Mouse (Mus musculus) heart, embryonic 14.5 days (tissue): ENCODE measurements around the gene Auts2. TPM values are rescaled to one million over a fixed set of nuclear protein-coding genes. Genes with fewer than 3 reads are reported as not detected.

ENCODE experiments used
- ATAC-seq: fragments of 200-750 bp; cut with Nextera tagmentation; 2 replicates; pipeline ENCODE4 v1.8.0; 2017; ENCODE audit warnings: low read depth, moderate TSS enrichment; ENCODE audit not compliant: insufficient number of reproducible peaks, insufficient read depth, low FRiP score
- H3K27ac ChIP-seq, 2 experiments: fragments of 200-500 bp in 1 of 2; fragments of 300-500 bp in 1 of 2; sonication (generic) in 1 of 2; replicated peaks in 1 of 2; 2 replicates each; pipeline ENCODE4 v1.5.1; 2012 to 2014; ENCODE audit warnings: low read depth in 2 of 2, low read length in 2 of 2, control low read depth in 1 of 2, mild to moderate bottlenecking in 1 of 2, mixed read lengths in 1 of 2; ENCODE audit not compliant: control insufficient read depth in 1 of 2, insufficient read depth in 1 of 2
- H3K27me3 ChIP-seq: fragments of 300-500 bp; sonication (generic); 2 replicates; pipeline ENCODE4 v1.6.1; 2014; ENCODE audit warnings: mild to moderate bottlenecking, low read length, control low read depth; ENCODE audit not compliant: control insufficient read depth, insufficient read depth
- H3K36me3 ChIP-seq: fragments of 300-500 bp; sonication (generic); 2 replicates; pipeline ENCODE4 v1.6.1; 2014; ENCODE audit warnings: mild to moderate bottlenecking, control low read depth, low read length, mixed read lengths; ENCODE audit not compliant: control insufficient read depth, insufficient read depth
- H3K4me1 ChIP-seq, 2 experiments: fragments of 200-500 bp in 1 of 2; fragments of 300-500 bp in 1 of 2; sonication (generic) in 1 of 2; 2 replicates each; pipeline ENCODE4 v1.6.1; 2012 to 2014; ENCODE audit warnings: low read length in 2 of 2, control low read depth in 1 of 2, mixed read lengths in 1 of 2; ENCODE audit not compliant: control insufficient read depth in 2 of 2, insufficient read depth in 2 of 2
- H3K4me2 ChIP-seq: fragments of 300-500 bp; sonication (generic); 2 replicates; pipeline ENCODE4 v1.6.1; 2014; ENCODE audit warnings: mild to moderate bottlenecking, low read length
- H3K4me3 ChIP-seq, 2 experiments: fragments of 200-500 bp in 1 of 2; fragments of 300-500 bp in 1 of 2; sonication (generic) in 1 of 2; 2 replicates each; pipeline ENCODE4 v1.5.1; 2012 to 2014; ENCODE audit warnings: low read length in 2 of 2, mild to moderate bottlenecking in 2 of 2, control low read depth in 1 of 2, low read depth in 1 of 2, moderate library complexity in 1 of 2; ENCODE audit not compliant: control insufficient read depth in 1 of 2, insufficient read depth in 1 of 2
- H3K9ac ChIP-seq: fragments of 300-500 bp; sonication (generic); 2 replicates; pipeline ENCODE4 v1.6.1; 2014; ENCODE audit warnings: mild to moderate bottlenecking, low read length
- H3K9me3 ChIP-seq: fragments of 300-500 bp; sonication (generic); 2 replicates; pipeline ENCODE4 v1.6.1; 2016; ENCODE audit warnings: low read length, control low read depth; ENCODE audit not compliant: control insufficient read depth
- WGBS: fragments of 180-500 bp; shearing (Covaris S2); extraction: QIAGEN DNeasy Blood & Tissue Kit; methylation state at CpG from one replicate; pipeline ENCODE4 v1.1.7; 2014; 5-methylcytosine and 5-hydroxymethylcytosine counted together
- polyA plus RNA-seq: library from polyadenylated mRNA; unstranded; fragments of >200 nt; fragmentation: Nextera tagmentation; extraction: Ambion mirVana; gene quantifications from 2 replicates; pipeline ENCODE4 v1.2.1, GENCODE M21; 2014

The Auts2 gene
- polyA plus RNA-seq, 1 experiment from 2014 or later = 18.0 TPM

DNA sequence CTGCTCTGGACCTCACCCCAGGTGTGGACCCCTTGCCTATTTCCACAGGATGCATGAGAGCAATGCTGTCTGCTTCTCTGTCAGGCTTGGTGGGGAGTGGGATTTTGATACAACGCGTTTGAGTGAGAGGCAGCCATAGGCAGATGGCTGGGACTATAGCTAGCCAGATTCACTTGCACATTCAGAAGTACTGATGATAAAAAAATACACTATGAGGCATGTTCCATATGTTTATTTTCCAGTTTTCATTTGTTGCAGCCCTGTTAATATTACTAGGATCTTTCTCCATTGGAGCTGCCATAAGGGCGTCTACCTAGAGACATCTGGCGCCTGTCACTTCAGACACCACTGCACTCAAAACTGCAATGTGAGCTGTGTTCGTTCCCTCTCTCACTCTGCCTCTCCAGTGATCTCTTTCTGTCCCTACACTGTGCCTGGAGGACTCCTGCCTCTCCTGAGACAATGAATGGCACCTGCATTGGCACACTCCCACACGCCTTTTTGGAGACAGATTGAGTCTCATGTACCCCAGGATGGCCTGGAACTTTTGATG is 840.2 kb downstream of the Auts2 start:
- ATAC-seq = no peak
- 88% methylated on average over 6 of the region's 6 CpGs for WGBS
- no peaks in the 10 kb centered on the region for H3K36me3 ChIP-seq
- no peak overlapping the region for H3K4me2 ChIP-seq
- no peaks in the 10 kb centered on the region for H3K9me3 ChIP-seq
- no peaks in the 10 kb centered on the region for H3K27me3 ChIP-seq
- H3K27ac ChIP-seq = no peak overlapping the region
- H3K9ac ChIP-seq = no peak overlapping the region
- no peak overlapping the region for H3K4me3 ChIP-seq
- no peaks in the 10 kb centered on the region; a peak in 1 of 4 replicates for H3K4me1 ChIP-seq

DNA sequence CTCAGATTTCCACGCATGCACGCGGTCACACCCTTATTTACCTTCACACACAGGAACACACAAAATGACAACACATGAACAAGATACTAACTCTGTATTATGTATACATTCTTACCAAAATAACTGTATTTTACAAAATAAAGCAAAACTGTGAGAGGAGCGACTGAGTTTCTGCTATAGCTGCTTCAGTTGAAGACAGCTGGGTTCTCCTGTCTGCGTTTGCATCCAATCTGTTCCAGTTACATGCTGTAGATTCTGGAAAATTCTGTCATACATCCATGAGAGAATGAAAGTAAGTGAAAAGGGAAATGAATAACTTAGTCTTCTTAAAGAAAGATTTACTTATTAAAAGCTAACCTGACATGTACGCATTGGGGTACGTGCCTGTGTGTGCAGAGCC is 844.2 kb downstream of the Auts2 start:
- Histone ChIP-seq H3K27ac (no peak overlapping the region), H3K4me1 (no peaks in the 10 kb centered on the region; a peak in 1 of 4 replicates), H3K27me3 (no peaks in the 10 kb centered on the region), H3K4me2 (no peak overlapping the region), H3K36me3 (no peaks in the 10 kb centered on the region), H3K9ac (no peak overlapping the region), H3K4me3 (no peak overlapping the region), H3K9me3 (no peaks in the 10 kb centered on the region)
- no peak for ATAC-seq
- 96% methylated on average over 7 of the region's 7 CpGs for WGBS

DNA sequence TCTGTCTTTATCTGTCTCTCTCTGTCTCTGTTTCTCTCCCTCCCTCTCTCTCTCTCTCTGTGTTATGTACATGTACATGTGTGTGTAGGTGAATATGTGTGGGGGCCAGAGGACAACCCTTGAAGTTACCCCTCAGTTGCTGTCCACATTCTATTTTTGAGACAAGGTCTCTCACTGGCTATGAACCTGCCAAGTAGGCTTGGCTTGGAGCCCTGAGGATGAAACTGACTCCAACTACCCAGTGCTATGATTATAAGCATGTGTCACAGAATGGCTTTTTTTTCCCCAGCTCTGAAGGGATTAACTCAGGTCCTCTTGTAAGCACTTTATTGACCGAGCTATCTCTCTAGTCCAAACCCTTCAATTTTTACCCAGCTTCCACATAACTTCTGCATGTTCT is 852.4 kb downstream of the Auts2 start:
- Histone ChIP-seq H3K9me3 (no peaks in the 10 kb centered on the region), H3K4me2 (no peak overlapping the region), H3K4me3 (no peak overlapping the region), H3K27ac (no peak overlapping the region), H3K9ac (no peak overlapping the region), H3K4me1 (peaks cover 0 to 5% of the 10 kb centered on the region in 2 experiments; a peak in 1 of 4 replicates), H3K27me3 (no peaks in the 10 kb centered on the region), H3K36me3 (no peaks in the 10 kb centered on the region)
- ATAC-seq = no peak
- 64% methylated on average over 1 of the region's 1 CpGs for WGBS

DNA sequence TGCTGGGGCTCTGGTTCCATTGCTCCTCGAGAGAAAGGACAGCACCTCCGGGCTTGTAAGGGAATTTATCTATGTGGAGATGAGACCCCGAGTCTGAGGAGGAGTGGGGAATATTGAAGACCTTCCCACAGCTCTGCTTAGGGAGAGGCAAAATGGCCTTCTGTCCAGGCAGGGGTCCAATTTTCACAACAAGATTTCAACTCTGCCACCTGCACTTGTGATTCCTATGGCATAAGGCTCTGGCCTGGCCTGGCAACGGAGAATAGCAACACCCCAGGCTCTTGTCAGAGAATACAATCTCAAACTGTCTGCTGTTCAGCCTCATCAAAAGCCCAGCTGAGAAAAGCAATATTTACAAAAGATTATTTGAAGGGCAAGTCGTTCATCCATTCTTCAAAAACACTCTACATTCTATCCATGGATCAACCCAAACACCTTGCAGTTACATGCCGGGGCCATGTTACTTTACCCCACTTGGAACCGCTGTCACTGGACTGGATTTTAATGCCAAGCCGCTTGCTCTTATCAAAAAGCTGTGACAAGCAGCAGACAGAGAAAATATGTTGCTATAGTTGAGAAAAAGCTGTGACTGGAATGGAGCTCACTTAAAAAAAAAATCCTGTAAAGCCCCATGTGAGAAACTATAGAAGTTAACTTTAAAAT is 856.1 kb downstream of the Auts2 start:
- H3K9ac ChIP-seq = no peak overlapping the region
- WGBS = 58% methylated on average over 8 of the region's 8 CpGs

DNA sequence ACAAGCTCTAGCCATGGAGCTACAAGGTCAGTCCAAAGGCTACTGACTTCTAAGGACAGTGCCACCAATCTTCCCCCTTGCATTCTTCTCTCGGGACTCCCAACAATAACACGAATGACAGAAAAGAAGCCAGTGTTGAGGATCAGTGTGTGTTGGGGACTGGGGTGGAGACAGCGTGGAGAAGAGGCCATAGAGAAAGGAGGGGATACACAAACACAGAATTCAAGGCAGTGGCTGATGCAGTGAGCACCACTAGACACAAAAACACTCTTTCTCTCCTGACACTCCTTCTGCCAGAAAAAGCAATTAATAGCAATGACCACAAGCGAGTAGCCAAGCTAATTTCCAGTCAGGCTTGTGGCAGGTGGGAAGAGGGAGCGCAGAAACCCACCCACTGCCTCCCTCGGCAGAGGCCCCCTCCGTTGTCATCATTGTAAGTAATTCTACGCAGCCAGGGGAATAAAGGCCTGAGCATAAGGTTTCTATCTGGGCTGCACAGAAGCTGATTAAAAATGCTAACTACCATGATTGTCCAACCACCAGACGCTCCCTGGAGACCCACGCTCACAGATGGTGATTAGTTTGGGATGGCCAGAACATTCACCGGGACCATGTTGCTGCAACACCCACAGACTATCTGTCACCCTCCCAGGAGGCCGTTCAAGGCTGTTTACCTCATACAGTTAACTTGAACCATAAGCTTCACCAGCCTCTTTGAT is 862.9 kb downstream of the Auts2 start:
- 71% methylated on average over 12 of the region's 12 CpGs for WGBS

More for the DNA sequence above, 856.1 kb downstream of the Auts2 start:
- no peak overlapping the region for H3K4me2 ChIP-seq
- H3K4me1 ChIP-seq = peaks cover 0 to 5% of the 10 kb centered on the region in 2 experiments; a peak in 1 of 4 replicates
- no peak overlapping the region for H3K27ac ChIP-seq
- no peak for ATAC-seq
- peaks cover 5% of the 10 kb centered on the region; the same call in 1 of the 2 replicates for H3K9me3 ChIP-seq
- H3K27me3 ChIP-seq = no peaks in the 10 kb centered on the region
- no peak overlapping the region for H3K4me3 ChIP-seq
- no peaks in the 10 kb centered on the region for H3K36me3 ChIP-seq

DNA sequence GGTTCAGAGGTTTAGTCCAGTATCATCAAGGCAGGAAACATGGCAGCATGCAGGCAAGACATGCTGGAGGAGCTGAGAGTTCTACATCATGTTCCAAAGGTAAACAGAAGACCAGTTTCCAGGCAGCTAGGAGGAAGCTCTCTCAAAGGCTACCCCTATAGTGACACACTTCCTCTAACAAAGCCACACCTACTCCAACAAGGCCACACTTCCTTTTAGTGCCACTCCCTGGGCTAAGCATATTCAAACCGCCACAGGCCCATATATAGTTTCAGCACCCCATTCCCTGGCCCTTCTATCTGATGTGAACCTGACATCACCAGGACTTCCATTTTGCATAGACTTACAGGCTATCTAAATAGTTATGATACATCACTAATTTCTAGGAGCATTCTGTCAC is 863.6 kb downstream of the Auts2 start:
- 71% methylated on average over 1 of the region's 1 CpGs for WGBS

More for the DNA sequence above, 862.9 kb downstream of the Auts2 start:
- Histone ChIP-seq H3K27me3 (no peaks in the 10 kb centered on the region), H3K36me3 (no peaks in the 10 kb centered on the region), H3K9me3 (peaks cover 5% of the 10 kb centered on the region; the same call in 1 of the 2 replicates), H3K4me3 (no peak overlapping the region), H3K9ac (no peak overlapping the region), H3K4me1 (no peaks in the 10 kb centered on the region), H3K27ac (no peak overlapping the region), H3K4me2 (no peak overlapping the region)
- no peak for ATAC-seq

DNA sequence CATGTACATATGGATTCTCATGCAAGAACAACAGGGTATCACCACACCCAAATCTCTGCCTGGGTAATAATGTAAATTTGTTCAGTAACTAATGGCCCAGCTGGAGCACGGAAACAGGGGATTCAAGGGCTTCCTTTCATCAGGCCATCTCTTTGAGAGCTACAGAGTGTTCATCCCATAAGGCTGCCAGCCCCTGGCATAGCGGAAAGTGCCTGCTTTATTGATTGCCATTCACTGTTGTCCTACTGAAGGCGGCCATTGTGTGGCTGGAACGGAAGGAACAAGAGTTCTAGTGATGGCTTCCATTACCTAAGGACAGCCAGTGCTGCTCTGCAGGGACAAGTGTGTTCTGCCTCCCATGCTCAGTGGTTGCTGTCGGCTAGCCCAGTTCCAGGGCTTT is 865.6 kb downstream of the Auts2 start:
- 91% methylated on average over 5 of the region's 5 CpGs for WGBS
- ATAC-seq = no peak

More for the DNA sequence above, 863.6 kb downstream of the Auts2 start:
- Histone ChIP-seq H3K4me2 (no peak overlapping the region), H3K9me3 (peaks cover 5% of the 10 kb centered on the region; the same call in 1 of the 2 replicates), H3K27ac (no peak overlapping the region), H3K4me3 (no peak overlapping the region), H3K27me3 (no peaks in the 10 kb centered on the region), H3K4me1 (no peaks in the 10 kb centered on the region), H3K9ac (no peak overlapping the region), H3K36me3 (no peaks in the 10 kb centered on the region)
- ATAC-seq = no peak

More for the DNA sequence above, 865.6 kb downstream of the Auts2 start:
- Histone ChIP-seq H3K9me3 (no peaks in the 10 kb centered on the region), H3K36me3 (no peaks in the 10 kb centered on the region), H3K27ac (no peak overlapping the region), H3K4me2 (no peak overlapping the region), H3K27me3 (no peaks in the 10 kb centered on the region), H3K4me3 (no peak overlapping the region), H3K9ac (no peak overlapping the region), H3K4me1 (no peaks in the 10 kb centered on the region)
